Mouse (Mus musculus): Measurements from ENCODE around the gene Fblim1.

Gene Fblim1

DNA sequence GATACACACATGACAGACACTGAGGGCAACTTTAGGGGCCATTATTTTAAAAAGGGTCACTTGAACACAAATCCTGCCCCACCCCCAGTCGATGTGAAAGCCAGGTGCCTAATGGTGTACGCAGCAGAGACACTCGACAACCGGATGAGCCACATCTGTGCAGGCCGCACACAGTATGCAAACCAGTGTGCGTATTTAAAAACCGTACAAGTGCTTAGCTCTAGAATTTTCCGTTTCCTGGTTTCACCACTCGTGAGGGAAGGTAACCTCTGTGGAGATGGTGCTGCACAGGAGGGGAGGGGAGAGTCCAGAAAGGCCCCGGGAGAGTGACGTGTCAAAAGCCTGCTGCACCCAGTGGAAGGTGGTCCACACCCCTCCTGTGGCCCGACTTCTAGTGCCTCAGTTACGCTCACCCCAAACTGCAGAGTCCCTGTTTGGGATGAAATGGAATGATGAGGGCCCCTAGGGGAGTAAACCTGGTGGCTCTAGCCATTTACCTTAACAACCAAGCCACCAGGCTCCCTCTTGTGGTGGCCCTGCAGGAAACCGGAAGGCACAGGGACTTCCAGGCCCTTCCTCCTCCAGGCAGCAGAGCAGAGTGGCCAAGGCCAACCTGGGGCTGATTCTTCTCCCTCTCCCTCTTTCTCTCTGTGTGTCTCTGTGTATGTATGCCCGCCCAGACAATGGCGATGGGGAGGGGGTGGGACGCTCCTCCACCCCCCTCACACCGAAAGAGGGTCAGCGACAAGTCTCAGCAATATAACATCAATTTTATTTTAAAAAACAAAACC lies 19.3 kb upstream of the Fblim1 start:
- peak; percentile 73 to 79 for DNase-seq

DNA sequence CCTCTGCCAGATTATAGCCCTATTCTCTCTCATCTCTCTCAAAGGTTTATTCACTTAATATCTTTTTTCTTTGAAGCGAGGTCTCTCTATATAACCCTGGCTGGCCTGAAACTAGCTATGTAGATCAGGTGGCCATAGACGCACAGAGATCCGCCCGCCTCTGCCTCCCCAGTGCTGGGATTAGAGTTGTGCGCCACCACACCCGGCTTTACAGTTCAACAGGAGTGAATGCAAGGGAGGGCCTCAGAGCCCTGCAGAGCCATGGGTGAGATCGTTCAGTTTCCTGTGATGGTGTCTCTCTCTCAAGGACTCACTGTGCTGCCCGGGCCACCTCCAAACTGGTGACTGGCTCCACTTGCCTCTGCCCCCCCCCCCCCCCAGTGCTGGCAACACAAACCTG lies 18.2 kb upstream of the Fblim1 start:
- DNase-seq, result no peak

DNA sequence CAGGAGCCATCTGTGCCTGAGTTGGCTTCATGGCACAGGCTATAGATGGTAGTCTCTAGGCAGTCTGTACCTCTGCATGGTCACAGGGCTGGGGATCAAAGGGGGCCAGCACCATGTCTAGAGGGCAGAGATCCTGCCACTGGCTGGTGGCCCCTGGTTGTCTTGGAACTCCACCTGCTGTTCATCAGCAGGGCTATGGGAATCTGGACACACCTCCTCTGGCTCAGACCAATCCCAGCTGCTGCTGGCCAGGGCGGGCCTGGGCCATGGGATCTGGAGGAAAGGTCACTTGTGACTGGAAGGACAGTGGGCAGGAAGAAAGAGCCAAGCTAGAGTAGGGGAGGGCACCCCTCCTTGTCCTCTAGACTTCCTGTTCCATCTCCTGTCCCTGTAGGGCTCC lies 17.8 kb upstream of the Fblim1 start, which contains the start of gene Slc25a34:
Gene Slc25a34 (minus strand): TSS at position 156 of the 400 bp plus-strand sequence.
- peak; percentile 88 to 95 for DNase-seq

DNA sequence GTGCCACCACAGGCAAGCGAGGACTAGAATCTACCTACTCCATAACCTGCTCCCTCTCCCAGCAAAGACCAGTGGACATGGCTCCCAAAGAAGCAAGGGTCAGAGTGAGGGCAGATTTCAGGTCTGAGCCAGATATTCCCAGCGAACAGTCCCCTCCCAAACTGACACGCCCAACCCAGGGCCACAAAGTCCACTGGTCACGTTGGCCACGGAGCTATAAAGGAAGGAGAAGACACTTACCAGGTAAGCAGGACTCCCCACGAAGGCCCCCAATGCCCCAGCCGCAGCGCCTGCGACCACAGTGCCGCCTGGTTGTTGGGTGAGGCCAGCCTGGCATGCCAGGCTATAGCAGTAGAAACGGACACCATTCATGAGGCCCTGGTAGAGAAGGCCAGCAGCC lies 17.1 kb upstream of the Fblim1 start:
- peak; percentile 82 to 88 for DNase-seq

DNA sequence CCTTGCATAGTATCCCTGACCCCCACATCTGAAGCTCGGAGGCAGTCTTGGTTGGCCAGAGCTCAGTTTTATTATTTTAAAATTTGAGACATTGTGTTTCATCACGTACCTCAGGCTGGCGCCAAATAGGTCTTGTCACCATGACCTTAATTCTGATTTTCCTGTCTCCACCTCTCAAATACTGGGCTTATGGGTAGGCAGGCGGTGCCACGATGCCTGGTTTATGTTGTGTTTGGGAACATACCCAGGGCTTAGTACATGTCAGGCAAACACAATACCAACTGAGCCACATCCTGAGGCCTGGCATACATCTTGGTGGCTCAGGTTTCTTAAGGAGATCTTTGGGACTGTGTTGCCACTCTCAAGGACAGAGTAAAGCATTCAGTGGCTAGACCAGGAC lies 16.7 kb upstream of the Fblim1 start:
- DNase-seq, result no peak

DNA sequence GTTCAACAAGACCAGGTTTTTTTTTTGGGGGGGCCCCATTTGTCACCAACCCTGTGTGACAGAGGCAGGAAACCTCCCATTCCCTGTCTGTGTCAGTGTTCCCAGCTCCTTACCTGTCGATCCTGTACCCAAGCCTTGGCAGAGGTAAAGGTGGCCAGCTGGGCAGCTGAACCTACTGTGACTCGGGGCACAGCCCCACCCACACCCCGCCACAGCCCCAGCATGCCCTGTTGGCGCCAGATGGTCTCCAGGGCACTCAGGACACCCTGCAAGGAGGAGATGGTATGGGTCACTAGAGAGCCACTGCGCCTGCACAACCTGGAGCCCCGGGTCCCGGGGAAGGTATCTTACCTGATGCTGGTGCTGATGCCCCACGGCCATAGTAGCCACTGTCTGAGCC lies 16.2 kb upstream of the Fblim1 start:
- DNase-seq, result no peak

DNA sequence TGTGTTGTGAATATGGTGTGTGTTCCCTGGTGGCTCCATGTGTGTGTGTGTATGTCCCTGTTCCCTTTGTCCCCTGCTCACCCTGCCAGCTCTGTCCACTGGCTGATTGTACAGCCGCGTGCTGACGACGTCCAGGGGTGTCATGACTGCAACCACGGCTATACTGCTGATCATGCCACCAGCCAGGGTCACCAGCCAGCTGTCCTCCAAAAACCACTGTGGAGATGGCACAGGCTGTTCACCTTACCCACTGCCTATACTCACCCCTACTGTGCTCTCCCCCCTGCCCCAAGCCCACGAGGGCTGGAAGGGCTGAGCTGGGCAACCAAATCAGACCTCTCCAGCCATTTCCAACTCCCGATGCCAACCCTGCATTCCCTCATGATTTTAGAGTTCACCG lies 15.4 kb upstream of the Fblim1 start:
- DNase-seq, result no peak

DNA sequence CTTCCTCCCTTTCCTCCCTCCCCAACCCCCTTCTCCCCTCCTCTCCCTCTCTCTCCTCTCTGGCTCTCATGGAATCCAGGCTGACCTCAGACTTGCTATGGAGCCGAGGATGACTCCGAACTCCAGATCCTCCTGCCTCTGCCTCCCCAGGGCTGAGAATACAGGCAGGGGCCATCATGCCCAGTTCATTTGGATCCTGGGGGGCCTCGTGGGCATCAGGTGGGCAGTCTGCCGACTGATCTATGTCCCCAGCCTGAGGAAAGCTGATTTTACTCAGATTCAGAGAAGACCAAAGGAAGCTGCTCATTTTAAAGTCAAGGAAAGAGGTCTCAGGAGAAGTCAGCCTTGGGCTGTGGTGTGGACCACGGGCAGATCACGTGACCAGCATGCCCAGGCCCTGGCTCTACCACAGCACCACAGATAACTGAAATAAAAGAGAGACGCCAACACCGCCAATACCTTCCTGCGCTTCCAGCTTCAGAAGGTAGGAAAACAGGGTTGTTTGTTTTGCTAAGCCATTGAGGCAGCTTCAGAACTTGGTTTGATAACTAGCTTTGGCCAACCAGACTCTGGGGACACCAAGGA lies 13.5 kb upstream of the Fblim1 start:
- DNase-seq, result no peak

DNA sequence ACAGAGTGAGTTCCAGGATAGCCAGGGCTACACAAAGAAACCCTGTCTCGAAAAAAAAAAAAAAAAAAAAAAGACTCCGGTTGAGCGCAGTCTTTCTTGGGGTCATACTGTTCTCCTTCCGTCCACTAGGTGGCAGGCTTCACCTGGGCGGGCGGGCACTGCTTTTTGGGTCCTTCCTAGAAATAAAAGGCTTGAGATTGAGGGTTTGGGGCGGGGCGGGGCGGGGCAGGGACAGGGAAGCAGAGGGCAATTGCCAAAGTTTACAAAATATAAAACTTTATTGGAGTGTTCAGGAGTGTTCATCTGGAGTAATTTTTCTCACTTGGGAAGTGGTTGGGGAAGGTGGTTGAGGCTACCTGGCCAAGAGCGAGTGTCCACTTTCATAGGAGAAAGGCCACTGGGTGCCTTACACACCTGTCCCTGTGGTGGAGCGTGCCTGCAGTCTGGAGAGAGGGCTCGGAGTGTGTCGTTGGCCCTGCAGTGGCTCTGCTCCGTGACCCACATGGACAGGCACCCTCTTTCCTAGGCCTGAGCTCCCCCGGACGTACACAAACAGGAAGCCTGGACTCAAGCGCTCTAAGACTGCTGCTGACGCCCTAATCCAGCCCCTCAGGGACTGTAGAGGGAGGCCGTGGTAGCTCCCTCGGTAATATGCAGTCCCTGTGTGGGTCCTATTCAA lies 12.8 kb upstream of the Fblim1 start, which contains the start of gene Tmem82:
Gene Tmem82 (minus strand): TSS at position 69 of the 679 bp plus-strand sequence.
- DNase-seq, result peak in 1 of 2 experiments; percentile 82

DNA sequence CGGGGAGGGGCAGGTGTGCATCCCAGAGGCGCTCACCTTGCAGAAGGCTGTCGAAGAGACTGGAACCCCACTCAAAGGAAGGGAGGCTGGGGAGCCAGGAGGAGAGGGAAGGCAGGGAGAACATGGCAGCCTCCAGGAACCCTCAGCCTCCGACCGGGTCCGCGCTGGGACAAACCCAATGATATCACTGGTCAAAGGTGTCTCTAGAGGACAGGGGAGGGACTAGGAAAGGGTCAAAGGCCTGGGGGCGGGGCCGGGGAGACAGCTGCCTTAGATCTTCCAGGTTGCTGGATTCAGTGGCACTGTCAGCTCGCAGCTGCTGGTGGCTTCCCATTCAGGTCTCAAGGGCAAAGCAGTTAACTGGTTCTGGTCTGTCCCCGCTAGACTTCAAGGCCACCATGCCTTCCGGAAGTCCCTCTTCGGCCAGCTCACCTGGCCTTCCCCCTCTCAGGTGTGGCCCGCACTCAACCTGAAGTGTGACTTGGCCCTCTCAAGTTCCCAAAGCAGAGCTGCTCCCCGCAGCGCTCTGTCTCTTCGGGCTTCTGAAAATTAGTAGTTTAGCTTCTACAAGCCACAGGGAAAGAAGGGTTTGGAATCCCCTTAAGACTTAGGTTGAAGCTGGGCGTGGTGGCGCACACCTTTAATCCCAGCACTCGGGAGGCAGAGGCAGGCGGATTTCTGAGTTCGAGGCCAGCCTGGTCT lies 12.1 kb upstream of the Fblim1 start:
- DNase-seq, result peak; percentile 90 to 93

DNA sequence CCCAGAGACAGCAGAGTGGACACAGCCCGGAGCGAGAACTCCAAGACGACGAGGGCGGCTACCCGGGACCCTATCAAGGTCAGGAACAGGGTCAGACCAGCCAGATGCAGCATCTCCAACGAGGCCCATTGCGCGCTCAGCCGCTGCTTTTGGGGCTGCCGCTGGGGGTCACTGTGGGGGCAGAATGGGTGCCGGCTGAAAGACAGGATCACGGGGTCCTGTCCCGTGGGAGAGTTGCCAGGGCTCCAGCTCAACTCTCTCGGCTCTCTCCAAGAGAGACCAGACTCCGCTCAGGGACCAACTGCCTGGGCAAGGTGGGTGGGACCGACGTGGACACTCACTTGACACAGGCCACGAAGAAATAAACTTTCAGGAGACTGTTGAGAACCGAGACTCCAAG lies 11.4 kb upstream of the Fblim1 start:
- peak; percentile 78 to 88 for DNase-seq

DNA sequence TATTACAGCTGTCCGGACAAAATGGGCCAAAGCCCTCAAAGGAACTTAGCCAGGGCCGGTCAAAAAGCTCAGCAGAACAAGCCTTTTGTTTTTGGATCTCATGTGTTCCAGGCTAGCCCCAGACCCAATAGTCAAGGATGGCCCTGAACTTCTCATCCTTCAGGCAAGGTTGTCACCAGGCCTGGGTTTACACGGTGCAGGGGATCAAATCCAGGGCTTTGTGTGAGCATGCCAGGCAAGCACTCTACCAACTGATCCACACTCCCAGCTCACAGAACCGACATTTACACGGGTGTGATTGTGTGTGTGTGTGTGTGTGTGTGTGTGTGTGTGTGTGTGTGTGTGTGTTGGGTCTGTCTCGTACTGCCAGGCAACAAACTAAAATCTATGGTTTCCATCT lies 10.9 kb upstream of the Fblim1 start:
- no peak for DNase-seq

DNA sequence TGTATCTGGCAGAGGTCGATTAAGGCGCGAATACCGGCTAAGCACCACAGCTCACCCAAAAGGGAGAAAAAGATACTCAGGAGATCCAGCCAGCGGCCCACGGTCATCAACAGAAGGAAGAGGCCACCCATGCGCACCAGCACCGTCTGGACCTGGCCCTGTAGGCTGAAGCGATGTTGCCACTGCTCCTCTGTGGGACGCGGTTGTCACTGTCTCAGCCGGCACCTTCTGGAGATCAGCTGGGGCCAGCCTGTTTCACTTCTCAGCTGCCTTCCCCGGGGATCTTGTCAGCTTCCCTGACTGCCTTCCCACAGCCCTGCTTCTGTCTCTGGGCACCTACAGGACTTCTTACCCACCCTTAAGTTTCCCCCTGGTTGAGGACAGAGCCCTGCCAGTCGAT lies 9.1 kb upstream of the Fblim1 start:
- DNase-seq, result no peak

DNA sequence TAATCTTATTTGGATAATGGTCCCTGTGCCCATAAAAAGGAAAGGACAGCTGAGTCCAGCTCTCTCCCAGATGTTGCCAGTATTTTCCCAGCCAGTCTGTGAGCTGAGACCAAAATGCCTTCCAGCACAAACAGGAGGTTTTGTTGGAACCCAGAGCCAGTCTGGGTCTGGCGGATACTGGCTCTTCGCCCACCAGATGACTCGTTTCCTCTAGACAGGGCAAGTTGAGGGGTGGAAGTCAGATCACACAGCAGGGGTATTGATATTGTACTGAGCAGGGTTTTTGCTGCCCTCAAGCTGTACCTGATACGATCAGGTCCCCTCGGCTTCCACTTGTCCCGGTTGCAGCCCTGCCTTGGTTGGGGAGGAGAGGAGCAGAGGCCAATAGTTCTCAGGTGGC lies 3.6 kb upstream of the Fblim1 start:
- DNase-seq, result peak; percentile 46 to 70

DNA sequence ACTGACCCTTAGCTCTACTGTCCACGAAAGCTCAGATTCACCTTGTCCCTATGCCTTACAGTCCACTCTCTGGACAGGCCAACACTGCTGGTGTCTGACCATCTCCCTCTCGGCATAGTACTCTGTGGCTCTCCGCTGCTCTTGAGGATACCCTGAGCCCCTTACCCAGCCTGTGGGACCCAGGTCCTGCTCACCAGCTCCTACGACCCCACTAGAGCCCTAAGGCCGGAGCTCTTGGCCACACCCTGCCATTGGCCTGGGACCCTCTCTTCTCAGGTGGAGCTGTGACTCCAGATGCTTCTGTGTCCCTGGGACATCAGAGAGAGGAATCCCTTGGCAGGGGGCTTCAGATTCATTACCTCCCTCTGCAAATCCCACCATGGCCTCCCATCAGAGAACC lies 475 bp downstream of the Fblim1 start:
- no peak for DNase-seq

DNA sequence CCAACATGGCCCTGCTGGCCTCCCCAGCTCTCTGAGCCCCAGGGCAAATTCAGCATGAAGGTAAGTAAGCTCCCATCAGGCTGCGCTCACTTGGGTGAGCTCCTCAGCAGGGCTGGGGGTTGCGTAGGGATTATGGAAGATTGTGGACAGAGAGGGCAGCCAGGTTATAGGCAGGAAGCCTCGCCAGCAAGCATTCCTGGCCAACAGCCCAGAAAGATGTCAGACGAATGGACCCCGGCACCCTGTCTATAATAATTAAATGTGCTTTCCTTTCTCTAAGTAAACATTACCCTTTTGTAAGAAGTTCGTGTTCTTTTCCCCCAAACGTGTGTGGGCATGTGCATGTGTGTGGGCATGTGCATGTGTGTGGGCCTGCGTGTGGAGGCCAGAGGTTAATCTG lies 1.4 kb downstream of the Fblim1 start:
- DNase-seq, result peak; percentile 89 to 91

DNA sequence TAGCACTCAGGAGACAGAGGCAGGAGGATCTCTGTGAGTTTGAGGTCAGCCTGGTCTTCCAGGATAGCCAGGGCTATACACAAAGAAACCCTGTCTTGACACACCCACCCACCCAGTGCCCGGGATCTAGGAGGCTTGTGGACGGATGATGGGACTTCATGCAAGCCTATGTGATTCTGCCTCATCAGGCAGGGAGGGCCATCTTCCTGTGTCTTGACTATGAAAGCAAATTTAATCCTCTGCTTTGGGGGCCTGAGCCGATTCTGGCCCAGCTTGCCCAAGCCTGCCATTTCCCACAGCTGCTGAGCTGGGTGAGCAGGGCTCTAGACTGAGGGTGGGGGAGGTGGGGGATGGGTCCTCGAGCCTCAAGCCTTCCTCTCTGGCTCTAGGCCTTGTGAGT lies 2.0 kb downstream of the Fblim1 start:
- DNase-seq, result no peak

DNA sequence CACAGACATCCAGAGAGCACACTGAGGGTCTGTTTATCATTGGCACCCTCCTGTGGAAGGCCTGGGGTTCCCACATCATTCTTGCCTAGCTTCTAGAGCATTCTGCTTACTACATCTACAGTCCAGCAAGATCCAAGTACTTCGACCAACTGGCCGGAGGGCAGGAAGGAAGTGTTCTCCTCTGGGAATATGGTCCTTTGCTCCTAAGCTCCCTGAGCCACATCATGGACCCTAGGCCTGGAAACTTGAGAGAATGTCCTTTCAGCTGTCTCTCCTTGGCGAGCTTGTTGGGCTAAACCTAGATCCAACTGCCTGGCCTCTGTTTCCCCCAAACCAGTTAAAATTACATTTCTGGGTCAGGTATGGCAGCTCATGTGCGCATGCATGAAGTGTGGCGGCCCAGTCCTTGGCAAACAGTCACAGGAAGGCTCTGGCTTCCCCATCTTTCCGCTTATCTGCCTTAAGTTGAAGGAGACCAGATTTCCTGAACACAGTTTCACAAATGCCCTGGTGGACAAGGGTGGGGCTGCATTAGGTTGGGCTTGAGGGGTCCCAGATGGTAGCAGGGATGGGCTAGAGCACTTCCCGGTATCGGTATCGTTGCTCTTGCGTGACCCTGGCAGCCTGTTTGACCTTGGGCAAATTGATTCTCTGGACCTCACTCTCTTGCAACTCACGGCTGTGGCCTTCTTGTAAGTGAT lies 3.2 kb downstream of the Fblim1 start:
- peak; percentile 41 to 56 for DNase-seq

DNA sequence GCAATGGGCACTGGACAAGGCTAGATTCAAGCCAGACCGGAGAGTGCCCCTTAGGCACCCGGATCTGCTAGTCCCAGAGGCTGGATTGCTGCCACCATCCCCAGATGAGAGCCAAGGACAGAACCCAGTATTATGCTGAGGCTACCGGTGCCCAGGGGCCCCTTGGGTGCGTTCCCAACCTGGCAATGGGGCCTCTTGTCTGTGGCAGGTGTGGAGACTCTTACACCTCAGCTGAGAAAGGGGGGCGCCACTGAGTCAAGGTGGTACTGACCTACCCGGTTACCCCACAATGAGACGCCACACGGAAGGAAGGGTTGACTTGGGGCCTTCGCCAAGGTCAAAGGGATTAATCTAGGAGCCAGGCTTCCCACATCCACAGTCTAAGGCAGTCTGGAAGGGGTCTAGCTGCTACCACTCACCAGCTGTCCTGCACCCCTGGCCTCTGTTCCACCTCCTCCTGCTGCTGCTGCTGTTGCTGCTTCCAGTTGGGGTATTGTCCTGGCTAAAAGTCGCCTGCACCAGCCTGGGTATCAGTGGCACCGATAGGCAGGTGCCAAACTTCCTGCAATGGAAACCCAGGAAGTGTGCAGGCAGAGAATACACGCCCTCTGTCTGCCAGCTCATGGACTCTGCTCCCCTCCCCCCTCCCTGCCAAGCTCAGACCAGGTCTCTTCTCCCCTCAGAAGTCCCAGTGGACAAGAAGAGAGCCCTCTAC lies 4.6 kb downstream of the Fblim1 start:
- peak in 1 of 2 experiments; percentile 47 for DNase-seq

DNA sequence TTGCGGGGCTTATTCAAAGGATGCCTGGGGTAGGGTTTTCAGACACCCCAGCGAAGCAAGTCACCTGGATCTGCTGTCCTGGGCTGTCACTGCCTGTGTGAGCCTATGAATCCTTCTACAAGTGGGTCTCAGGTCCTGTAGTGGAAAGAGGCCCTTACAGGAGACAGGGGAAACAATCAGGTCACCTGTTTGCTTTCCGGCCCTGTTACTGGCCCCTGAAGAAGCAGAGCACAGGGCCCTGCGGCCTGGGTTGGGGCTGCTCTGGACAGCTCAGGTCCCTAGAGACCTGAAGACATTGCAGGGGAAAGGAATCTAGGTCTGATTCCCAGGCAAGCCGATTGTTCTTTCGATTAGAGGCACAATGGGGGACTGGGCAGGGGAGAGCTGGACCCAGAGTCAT lies 5.5 kb downstream of the Fblim1 start:
- no peak for DNase-seq

DNA sequence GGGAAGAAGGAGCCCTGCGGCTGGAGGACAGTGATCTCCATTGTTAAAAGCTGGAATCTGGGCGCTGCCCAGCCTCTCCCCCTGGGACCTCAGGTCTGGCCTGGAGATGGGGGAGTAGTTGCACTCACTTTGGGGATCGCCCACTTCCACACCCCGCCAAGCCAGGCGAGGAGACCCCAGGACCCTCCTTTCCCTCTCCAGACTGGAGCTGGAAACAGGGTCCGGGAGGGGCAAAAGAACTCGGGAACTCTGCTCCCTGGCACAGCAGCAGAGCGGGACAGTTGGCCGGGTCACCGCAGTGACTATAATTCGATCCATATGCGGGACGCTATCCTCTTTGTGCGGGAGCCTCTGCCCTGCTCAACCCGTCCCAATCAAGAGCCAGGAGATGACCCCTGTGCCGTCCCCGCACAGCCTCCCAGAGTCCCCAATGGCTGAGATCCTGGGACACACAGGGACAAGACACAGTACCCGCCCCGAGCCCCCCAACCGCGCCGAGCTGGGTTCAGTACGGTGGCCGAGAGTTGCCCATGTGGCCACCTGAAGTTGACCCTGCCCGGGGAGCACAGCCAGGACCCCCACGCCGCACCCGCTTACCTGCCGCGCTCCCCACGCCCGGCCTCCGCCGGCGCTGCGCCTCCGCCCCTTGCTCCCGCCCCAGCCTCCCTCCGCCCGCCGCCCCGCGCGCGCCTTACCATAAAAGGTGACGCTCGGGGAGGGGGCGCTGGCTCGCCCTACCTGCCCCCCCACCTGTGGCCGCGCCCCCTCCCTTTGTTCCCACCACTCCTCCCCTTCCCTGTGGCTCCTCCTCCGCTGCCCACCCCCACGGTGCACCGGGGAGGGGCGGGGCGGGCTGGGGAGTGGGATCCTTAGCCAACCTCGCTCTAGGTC lies 6.4 kb downstream of the Fblim1 start:
- peak in 1 of 2 experiments; percentile 62 for DNase-seq

Measured in kidney, postnatal 36 days (tissue).